Mouse (Mus musculus) heart, postnatal 0 days (tissue): ENCODE results near the gene Dusp22. TPM values are rescaled to one million over a fixed set of nuclear protein-coding genes. Genes with fewer than 3 reads are reported as not detected.

ENCODE experiments used
- ATAC-seq: fragments of 200-750 bp; cut with Nextera tagmentation; 2 replicates; pipeline ENCODE4 v1.8.0; 2017; ENCODE audit warnings: low read depth, moderate number of reproducible peaks, moderate library complexity; ENCODE audit not compliant: insufficient read depth
- DNase-seq: peaks from one replicate; pipeline ENCODE4 v3.0.0-alpha.2; 2016; ENCODE audit warnings: low spot score
- H3K27ac ChIP-seq: fragments of 300-500 bp; sonication (generic); 2 replicates; pipeline ENCODE4 v1.5.1; 2014; ENCODE audit warnings: low read depth, mild to moderate bottlenecking
- H3K27me3 ChIP-seq: fragments of 300-500 bp; sonication (generic); 2 replicates; pipeline ENCODE4 v1.6.1; 2014; ENCODE audit warnings: low read length, mixed read lengths; ENCODE audit not compliant: control insufficient read depth, insufficient read depth
- H3K36me3 ChIP-seq: fragments of 300-500 bp; sonication (generic); replicated peaks from 2 replicates; pipeline ENCODE4 v1.6.1; 2014; ENCODE audit warnings: low read length, mixed read lengths; ENCODE audit not compliant: control insufficient read depth, insufficient read depth
- H3K4me1 ChIP-seq: fragments of 300-500 bp; sonication (generic); 2 replicates; pipeline ENCODE4 v1.6.1; 2014; ENCODE audit warnings: antibody characterized with exemption; ENCODE audit not compliant: control insufficient read depth, insufficient read depth
- H3K4me2 ChIP-seq: fragments of 300-500 bp; sonication (generic); 2 replicates; pipeline ENCODE4 v1.6.1; 2014; ENCODE audit warnings: low read depth, mild to moderate bottlenecking, low read length, moderate library complexity
- H3K4me3 ChIP-seq: fragments of 300-500 bp; sonication (generic); 2 replicates; pipeline ENCODE4 v1.5.1; 2014; ENCODE audit warnings: low read depth, low read length
- H3K9ac ChIP-seq: fragments of 300-500 bp; sonication (generic); replicated peaks from 2 replicates; pipeline ENCODE4 v1.6.1; 2014; ENCODE audit warnings: low read depth, low read length, mixed read lengths
- H3K9me3 ChIP-seq: fragments of 300-500 bp; sonication (generic); replicated peaks from 2 replicates; pipeline ENCODE4 v1.6.1; 2016; ENCODE audit warnings: low read length; ENCODE audit not compliant: control insufficient read depth
- CTCF ChIP-seq: IDR thresholded peaks from 2 replicates; pipeline ENCODE4 v1.5.1; 2016; ENCODE audit warnings: antibody characterized with exemption, control low read depth, low read depth
- EP300 ChIP-seq: IDR thresholded peaks from 2 replicates; pipeline ENCODE4 v1.6.1; 2016; ENCODE audit warnings: antibody characterized with exemption, low read depth
- WGBS: fragments of 180-500 bp; shearing (Covaris S2); extraction: QIAGEN DNeasy Blood & Tissue Kit; methylation state at CpG from one replicate; pipeline ENCODE4 v1.1.7; 2014; 5-methylcytosine and 5-hydroxymethylcytosine counted together
- polyA plus RNA-seq: library from polyadenylated mRNA; unstranded; fragments of >200 nt; fragmentation: Nextera tagmentation; extraction: Ambion mirVana; gene quantifications from 2 replicates; pipeline ENCODE4 v1.2.1, GENCODE M21; 2015
- total RNA-seq: library from RNA; depleted of rRNA; stranded (reverse); fragments of >200 nt; gene quantifications from 2 replicates; pipeline ENCODE4 v1.2.3, GENCODE M21; 2014; ENCODE audit warnings: low replicate concordance; rRNA removed

Dusp22 gene
- total RNA-seq (4.8 and 7.5 TPM in 2 replicates), polyA plus RNA-seq (14.6 and 15.4 TPM in 2 replicates)

- Histone ChIP-seq H3K27ac (peak within 1 kb of the TSS; percentile 63), H3K27me3 (no peaks in the 10 kb centered on the region), H3K9ac (peak within 1 kb of the TSS; percentile 85), H3K4me3 (peak within 1 kb of the TSS; percentile 86), H3K36me3 (no peaks in the 10 kb centered on the region), H3K4me2 (peak within 1 kb of the TSS; percentile 78), H3K4me1 (no peaks in the 10 kb centered on the region), H3K9me3 (no peaks in the 10 kb centered on the region)
- peak; percentile 81 for DNase-seq
- peak; percentile 97 for ATAC-seq
- TF ChIP-seq CTCF (no peak), EP300 (no peak)
- under 1% methylated on average over 45 of the region's 74 CpGs for WGBS
These were observed at the start of gene Dusp22 for GRCm38 (mm10) chr13:30659613-30660505. Dusp22 (plus strand) TSS chr13:30659999.

- Histone ChIP-seq H3K27me3 (no peaks in the 10 kb centered on the region), H3K9me3 (no peaks in the 10 kb centered on the region), H3K27ac (no peak overlapping the region), H3K36me3 (no peaks in the 10 kb centered on the region), H3K4me2 (no peak overlapping the region), H3K9ac (no peak overlapping the region), H3K4me1 (no peaks in the 10 kb centered on the region), H3K4me3 (no peak overlapping the region)
- WGBS: 85% methylated on average over 6 of the region's 6 CpGs
- ATAC-seq: no peak
- TF ChIP-seq EP300 (no peak), CTCF (no peak)
- no peak for DNase-seq
These were observed 47.6 kb upstream of the Dusp22 start for GRCm38 (mm10) chr13:30612079-30612794.

DNA sequence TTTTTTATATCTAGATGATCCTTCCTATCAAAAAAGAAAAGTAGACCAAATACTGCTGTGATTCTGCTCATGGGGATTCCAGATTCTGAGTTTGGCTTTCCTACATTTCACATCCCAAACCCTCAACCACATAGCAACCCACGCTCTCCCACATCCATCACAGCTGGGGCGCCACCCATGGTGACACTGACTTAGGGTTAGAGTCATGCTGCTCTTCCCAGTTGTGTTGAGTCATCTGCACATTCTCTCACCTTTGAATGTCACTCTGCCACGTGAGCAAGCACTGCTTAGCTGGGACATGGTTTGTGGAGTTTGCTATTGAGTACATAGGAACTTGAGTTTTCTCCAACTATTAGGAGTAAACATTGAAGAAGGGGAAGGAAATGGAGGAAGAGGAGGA lies 40.1 kb upstream of the Dusp22 start:
- Histone ChIP-seq H3K36me3 (no peaks in the 10 kb centered on the region), H3K4me2 (no peak overlapping the region), H3K4me1 (no peaks in the 10 kb centered on the region), H3K4me3 (no peak overlapping the region), H3K9me3 (no peaks in the 10 kb centered on the region), H3K27ac (no peak overlapping the region), H3K9ac (no peak overlapping the region), H3K27me3 (no peaks in the 10 kb centered on the region)
- WGBS: 45% methylated on average over 3 of the region's 3 CpGs
- no peak for ATAC-seq
- DNase-seq: no peak
- TF ChIP-seq EP300 (no peak), CTCF (no peak)

GRCm38 (mm10) chr13:30628195-30629048 lies 31.4 kb upstream of the Dusp22 start:
- Histone ChIP-seq H3K4me2 (no peak overlapping the region), H3K27me3 (no peaks in the 10 kb centered on the region), H3K4me1 (no peaks in the 10 kb centered on the region), H3K9me3 (no peaks in the 10 kb centered on the region), H3K36me3 (no peaks in the 10 kb centered on the region), H3K9ac (no peak overlapping the region), H3K4me3 (no peak overlapping the region), H3K27ac (no peak overlapping the region)
- ATAC-seq (no peak), DNase-seq (no peak)
- WGBS: 57% methylated on average over 8 of the region's 8 CpGs
- TF ChIP-seq EP300: no peak
- no peak for TF ChIP-seq CTCF

- DNase-seq: no peak
- Histone ChIP-seq H3K27me3 (no peaks in the 10 kb centered on the region), H3K4me2 (no peak overlapping the region), H3K9me3 (no peaks in the 10 kb centered on the region), H3K9ac (no peak overlapping the region), H3K4me3 (no peak overlapping the region), H3K36me3 (no peaks in the 10 kb centered on the region), H3K4me1 (no peaks in the 10 kb centered on the region), H3K27ac (no peak overlapping the region)
- TF ChIP-seq CTCF: no peak
- TF ChIP-seq EP300: no peak
- WGBS: 66% methylated on average over 10 of the region's 10 CpGs
- ATAC-seq: no peak
These were observed 29.9 kb upstream of the Dusp22 start for GRCm38 (mm10) chr13:30629794-30630410.
